Mouse (Mus musculus) cerebellum, adult 9-10 months (tissue): ENCODE measurements around the gene Gm11756.
"Not testable (repeated sequence)": the region's sequence is repeated elsewhere in the genome, so short reads cannot be mapped to it uniquely, and the experiment has no call there.

Experiments
- DNase-seq: peaks from one replicate; pipeline ENCODE4 v3.0.0; 2022

Gm11756 gene

DNA sequence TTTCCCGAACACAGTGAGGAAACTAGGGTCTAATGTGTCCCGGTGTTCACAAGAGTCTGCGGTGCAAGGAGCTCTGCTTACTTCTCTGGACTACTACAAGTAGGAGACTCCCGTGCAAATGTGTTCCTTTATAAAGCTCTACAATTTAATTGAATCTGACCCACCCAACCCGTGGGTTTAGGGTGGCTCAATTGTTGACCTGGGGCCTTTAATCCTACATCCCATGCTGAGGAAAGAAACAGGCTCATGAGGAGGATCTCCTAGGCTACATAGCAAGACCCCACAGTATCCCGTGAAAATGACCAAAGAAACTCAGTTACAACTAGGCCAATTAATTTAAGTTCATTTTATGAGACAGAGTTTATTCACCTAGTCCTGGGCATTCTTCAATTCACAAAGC, at the start of gene Gm11756:
Gene Gm11756 (minus strand): TSS at position 101 of the 400 bp plus-strand sequence.
- not testable (repeated sequence) for DNase-seq

DNA sequence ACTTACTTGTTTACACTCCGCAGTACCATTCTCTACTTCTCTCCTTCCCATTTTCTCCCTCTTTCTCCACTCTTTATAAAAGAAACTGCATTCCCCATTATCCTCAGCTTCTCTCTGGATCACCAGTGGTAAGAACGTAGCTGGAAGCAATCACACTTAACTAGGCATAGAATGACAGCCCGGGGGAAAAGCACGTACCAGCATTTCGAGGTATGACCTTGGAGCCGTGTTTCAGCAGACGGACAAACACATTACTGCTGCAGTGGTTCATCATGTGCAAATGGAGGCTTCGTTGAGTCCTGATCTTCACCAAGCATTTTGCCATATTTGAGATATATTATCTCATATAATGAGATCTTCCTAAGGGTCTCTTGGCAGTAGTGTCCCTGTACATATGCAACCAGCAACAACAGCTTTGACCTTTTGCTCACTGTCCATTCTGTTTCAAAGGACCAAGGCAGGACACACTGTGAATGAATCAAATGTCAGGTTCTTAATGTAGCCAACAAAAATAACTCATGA, 29.9 kb upstream of the Gm11756 start, which contains the start of gene 2310002L09Rik:
Gene 2310002L09Rik (minus strand): TSS at position 472 of the 522 bp plus-strand sequence.
- no peak for DNase-seq

DNA sequence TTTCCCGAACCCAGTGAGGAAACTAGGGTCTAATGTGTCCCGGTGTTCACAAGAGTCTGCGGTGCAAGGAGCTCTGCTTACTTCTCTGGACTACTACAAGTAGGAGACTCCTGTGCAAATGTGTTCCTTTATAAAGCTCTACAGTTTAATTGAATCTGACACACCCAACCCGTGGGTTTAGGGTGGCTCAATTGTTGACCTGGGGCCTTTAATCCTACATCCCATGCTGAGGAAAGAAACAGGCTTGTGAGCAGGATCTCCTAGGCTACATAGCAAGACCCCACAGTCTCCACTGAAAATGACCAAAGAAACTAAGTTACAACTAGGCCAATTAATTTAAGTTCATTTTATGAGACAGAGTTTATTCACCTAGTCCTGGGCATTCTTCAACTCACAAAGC, 14.7 kb downstream of the Gm11756 start, which contains the start of gene Gm13871:
Gene Gm13871 (minus strand): TSS at position 101 of the 400 bp plus-strand sequence.
- DNase-seq, result not testable (repeated sequence)

DNA sequence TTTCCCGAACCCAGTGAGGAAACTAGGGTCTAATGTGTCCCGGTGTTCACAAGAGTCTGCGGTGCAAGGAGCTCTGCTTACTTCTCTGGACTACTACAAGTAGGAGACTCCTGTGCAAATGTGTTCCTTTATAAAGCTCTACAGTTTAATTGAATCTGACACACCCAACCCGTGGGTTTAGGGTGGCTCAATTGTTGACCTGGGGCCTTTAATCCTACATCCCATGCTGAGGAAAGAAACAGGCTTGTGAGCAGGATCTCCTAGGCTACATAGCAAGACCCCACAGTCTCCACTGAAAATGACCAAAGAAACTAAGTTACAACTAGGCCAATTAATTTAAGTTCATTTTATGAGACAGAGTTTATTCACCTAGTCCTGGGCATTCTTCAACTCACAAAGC, 29.5 kb downstream of the Gm11756 start, which contains the start of gene Gm11757:
Gene Gm11757 (minus strand): TSS at position 101 of the 400 bp plus-strand sequence.
- DNase-seq, result not testable (repeated sequence)

DNA sequence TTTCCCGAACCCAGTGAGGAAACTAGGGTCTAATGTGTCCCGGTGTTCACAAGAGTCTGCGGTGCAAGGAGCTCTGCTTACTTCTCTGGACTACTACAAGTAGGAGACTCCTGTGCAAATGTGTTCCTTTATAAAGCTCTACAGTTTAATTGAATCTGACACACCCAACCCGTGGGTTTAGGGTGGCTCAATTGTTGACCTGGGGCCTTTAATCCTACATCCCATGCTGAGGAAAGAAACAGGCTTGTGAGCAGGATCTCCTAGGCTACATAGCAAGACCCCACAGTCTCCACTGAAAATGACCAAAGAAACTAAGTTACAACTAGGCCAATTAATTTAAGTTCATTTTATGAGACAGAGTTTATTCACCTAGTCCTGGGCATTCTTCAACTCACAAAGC, 44.4 kb downstream of the Gm11756 start, which contains the start of gene Gm11758:
Gene Gm11758 (minus strand): TSS at position 101 of the 400 bp plus-strand sequence.
- not testable (repeated sequence) for DNase-seq
